Mouse (Mus musculus): ENCODE results near the gene Nav2. TPM values are rescaled to one million over a fixed set of nuclear protein-coding genes. Genes with fewer than 3 reads are reported as not detected.

Gene Nav2
- polyA plus RNA-seq, 1 experiment from 2014 or later, result 10.1 TPM

- Histone ChIP-seq H3K4me2 (ENCODE audit: low read length) (no peak overlapping the region), H3K9me3 (replicated peaks; ENCODE audit: low read length) (no peaks in the 10 kb centered on the region), H3K4me3 (replicated peaks; ENCODE audit: low read depth, low read length) (no peak overlapping the region), H3K27ac (no peak overlapping the region), H3K9ac (ENCODE audit: low read depth, low read length) (no peak overlapping the region), H3K4me1 (replicated peaks; ENCODE audit: insufficient read depth, low read length) (no peaks in the 10 kb centered on the region), H3K36me3 (ENCODE audit: insufficient read depth, low read length) (no peaks in the 10 kb centered on the region), H3K27me3 (ENCODE audit: insufficient read depth, low read length) (no peaks in the 10 kb centered on the region)
- TF ChIP-seq CTCF (IDR thresholded peaks at IDR 0.05; ENCODE audit: low read depth), result no peak
- 80% methylated on average over 5 of the region's 5 CpGs for whole genome bisulfite sequencing
- ATAC-seq (replicated peaks; ENCODE audit: low FRiP score, low read depth), result no peak
- DNase-seq (ENCODE audit: low spot score), result no peak
These were observed 273.9 kb downstream of the Nav2 start for GRCm38 (mm10) chr7:49182427-49182826.

- no peaks in the 10 kb centered on the region for H3K36me3 ChIP-seq (ENCODE audit: insufficient read depth, low read length)
- H3K9ac ChIP-seq (ENCODE audit: low read depth, low read length), result no peak overlapping the region
- H3K27me3 ChIP-seq (ENCODE audit: insufficient read depth, low read length), result no peaks in the 10 kb centered on the region
- DNase-seq (ENCODE audit: low spot score) (no peak), ATAC-seq (replicated peaks; ENCODE audit: low FRiP score, low read depth) (no peak)
- 79% methylated on average over 5 of the region's 5 CpGs for WGBS
- no peak overlapping the region for H3K4me3 ChIP-seq (replicated peaks; ENCODE audit: low read depth, low read length)
- H3K9me3 ChIP-seq (replicated peaks; ENCODE audit: low read length), result no peaks in the 10 kb centered on the region
- H3K4me2 ChIP-seq (ENCODE audit: low read length), result no peak overlapping the region
- no peak overlapping the region for H3K27ac ChIP-seq
- TF ChIP-seq CTCF (IDR thresholded peaks at IDR 0.05; ENCODE audit: low read depth), result no peak
- no peaks in the 10 kb centered on the region for H3K4me1 ChIP-seq (replicated peaks; ENCODE audit: insufficient read depth, low read length)
These were observed 275.2 kb downstream of the Nav2 start for GRCm38 (mm10) chr7:49183696-49184095.

- 77% methylated on average over 5 of the region's 5 CpGs for WGBS
- H3K9ac ChIP-seq (ENCODE audit: low read depth, low read length), result no peak overlapping the region
- TF ChIP-seq CTCF (IDR thresholded peaks at IDR 0.05; ENCODE audit: low read depth), result no peak
- no peak for DNase-seq (ENCODE audit: low spot score)
- no peaks in the 10 kb centered on the region for H3K36me3 ChIP-seq (ENCODE audit: insufficient read depth, low read length)
- H3K4me3 ChIP-seq (replicated peaks; ENCODE audit: low read depth, low read length), result no peak overlapping the region
- H3K4me1 ChIP-seq (replicated peaks; ENCODE audit: insufficient read depth, low read length), result no peaks in the 10 kb centered on the region
- H3K9me3 ChIP-seq (replicated peaks; ENCODE audit: low read length), result no peaks in the 10 kb centered on the region
- H3K4me2 ChIP-seq (ENCODE audit: low read length), result no peak overlapping the region
- ATAC-seq (replicated peaks; ENCODE audit: low FRiP score, low read depth), result no peak
- no peak overlapping the region for H3K27ac ChIP-seq
- H3K27me3 ChIP-seq (ENCODE audit: insufficient read depth, low read length), result no peaks in the 10 kb centered on the region
These were observed 277.5 kb downstream of the Nav2 start for GRCm38 (mm10) chr7:49185991-49186390.

GRCm38 (mm10) chr7:49189364-49189763 lies 280.8 kb downstream of the Nav2 start:
- no peak overlapping the region for H3K4me3 ChIP-seq (replicated peaks; ENCODE audit: low read depth, low read length)
- no peaks in the 10 kb centered on the region for H3K27me3 ChIP-seq (ENCODE audit: insufficient read depth, low read length)
- DNase-seq (ENCODE audit: low spot score), result no peak
- no peak overlapping the region for H3K9ac ChIP-seq (ENCODE audit: low read depth, low read length)
- H3K36me3 ChIP-seq (ENCODE audit: insufficient read depth, low read length), result no peaks in the 10 kb centered on the region
- H3K4me2 ChIP-seq (ENCODE audit: low read length), result no peak overlapping the region
- no peak for ATAC-seq (replicated peaks; ENCODE audit: low FRiP score, low read depth)
- no peak for TF ChIP-seq CTCF (IDR thresholded peaks at IDR 0.05; ENCODE audit: low read depth)
- no peak overlapping the region for H3K27ac ChIP-seq
- no peaks in the 10 kb centered on the region for H3K9me3 ChIP-seq (replicated peaks; ENCODE audit: low read length)
- 94% methylated on average over 5 of the region's 5 CpGs for WGBS
- H3K4me1 ChIP-seq (replicated peaks; ENCODE audit: insufficient read depth, low read length), result no peaks in the 10 kb centered on the region

GRCm38 (mm10) chr7:49190231-49190985 lies 281.9 kb downstream of the Nav2 start:
- H3K4me2 ChIP-seq (ENCODE audit: low read length), result no peak overlapping the region
- no peaks in the 10 kb centered on the region for H3K9me3 ChIP-seq (replicated peaks; ENCODE audit: low read length)
- no peak overlapping the region for H3K4me3 ChIP-seq (replicated peaks; ENCODE audit: low read depth, low read length)
- H3K9ac ChIP-seq (ENCODE audit: low read depth, low read length), result no peak overlapping the region
- H3K27ac ChIP-seq, result no peak overlapping the region
- ATAC-seq (replicated peaks; ENCODE audit: low FRiP score, low read depth), result no peak
- no peaks in the 10 kb centered on the region for H3K27me3 ChIP-seq (ENCODE audit: insufficient read depth, low read length)
- WGBS, result 71% methylated on average over 4 of the region's 4 CpGs
- DNase-seq (ENCODE audit: low spot score), result no peak
- H3K4me1 ChIP-seq (replicated peaks; ENCODE audit: insufficient read depth, low read length), result no peaks in the 10 kb centered on the region
- no peak for TF ChIP-seq CTCF (IDR thresholded peaks at IDR 0.05; ENCODE audit: low read depth)
- no peaks in the 10 kb centered on the region for H3K36me3 ChIP-seq (ENCODE audit: insufficient read depth, low read length)

GRCm38 (mm10) chr7:49191081-49191678 lies 282.7 kb downstream of the Nav2 start:
- H3K4me3 ChIP-seq (replicated peaks; ENCODE audit: low read depth, low read length), result no peak overlapping the region
- H3K4me1 ChIP-seq (replicated peaks; ENCODE audit: insufficient read depth, low read length), result no peaks in the 10 kb centered on the region
- WGBS, result 62% methylated on average over 7 of the region's 7 CpGs
- ATAC-seq (replicated peaks; ENCODE audit: low FRiP score, low read depth), result no peak
- H3K27ac ChIP-seq, result no peak overlapping the region
- no peaks in the 10 kb centered on the region for H3K9me3 ChIP-seq (replicated peaks; ENCODE audit: low read length)
- no peak overlapping the region for H3K9ac ChIP-seq (ENCODE audit: low read depth, low read length)
- no peak for TF ChIP-seq CTCF (IDR thresholded peaks at IDR 0.05; ENCODE audit: low read depth)
- no peaks in the 10 kb centered on the region for H3K27me3 ChIP-seq (ENCODE audit: insufficient read depth, low read length)
- H3K4me2 ChIP-seq (ENCODE audit: low read length), result no peak overlapping the region
- no peaks in the 10 kb centered on the region for H3K36me3 ChIP-seq (ENCODE audit: insufficient read depth, low read length)
- no peak for DNase-seq (ENCODE audit: low spot score)
